Mouse (Mus musculus): ENCODE results near the gene Lyrm4. TPM values are rescaled to one million over a fixed set of nuclear protein-coding genes. Genes with fewer than 3 reads are reported as not detected.

Gene Lyrm4
- total and polyA plus RNA-seq, 3 experiments: 10.9 to 27.0 (median 26.3) TPM

- no peaks in the 10 kb centered on the region for H3K27me3 ChIP-seq (replicated peaks)
- no peak for TF ChIP-seq TBP (conservative IDR thresholded peaks at IDR 0.05; ENCODE audit: low read depth, low read length)
- no peak for TF ChIP-seq SMC3 (IDR thresholded peaks at IDR 0.05; ENCODE audit: low read depth, low read length)
- no peak for TF ChIP-seq ZC3H11A (IDR thresholded peaks at IDR 0.05; ENCODE audit: low read depth, low read length)
- TF ChIP-seq MXI1 (IDR thresholded peaks at IDR 0.05; ENCODE audit: low read depth, low read length): no peak
- TF ChIP-seq MAX (IDR thresholded peaks at IDR 0.05; ENCODE audit: low read length): no peak
- no peak for TF ChIP-seq RAD21 (IDR thresholded peaks at IDR 0.05; ENCODE audit: low read depth, low read length)
- no peak for TF ChIP-seq ETS1 (conservative IDR thresholded peaks at IDR 0.05; ENCODE audit: low read depth, low read length)
- no peak for TF ChIP-seq NELFE (IDR thresholded peaks at IDR 0.05; ENCODE audit: low read depth, low read length)
- no peak for TF ChIP-seq ZNF384 (IDR thresholded peaks at IDR 0.05; ENCODE audit: low read depth, low read length)
- TF ChIP-seq ZMIZ1 (IDR thresholded peaks at IDR 0.05; ENCODE audit: low read depth, low read length): no peak
- TF ChIP-seq JUN (IDR thresholded peaks at IDR 0.05; ENCODE audit: insufficient read depth, low read depth, low read length): no peak
- no peak for TF ChIP-seq NRF1 (IDR thresholded peaks at IDR 0.05; ENCODE audit: low read depth, low read length)
- no peak for TF ChIP-seq BHLHE40 (IDR thresholded peaks at IDR 0.05; ENCODE audit: low read depth, low read length)
- TF ChIP-seq CHD1 (IDR thresholded peaks at IDR 0.05; ENCODE audit: low read depth, low read length): no peak
- TF ChIP-seq HCFC1 (IDR thresholded peaks at IDR 0.05; ENCODE audit: low read depth, low read length): no peak
- TF ChIP-seq POLR2AphosphoS2 (IDR thresholded peaks at IDR 0.05; ENCODE audit: low read depth, low read length): no peak
- no peak for TF ChIP-seq KAT2A (IDR thresholded peaks at IDR 0.05; ENCODE audit: insufficient replicate concordance, low read length)
- TF ChIP-seq IRF4 (IDR thresholded peaks at IDR 0.05; ENCODE audit: low read depth, low read length): no peak
- TF ChIP-seq MYC (IDR thresholded peaks at IDR 0.05; ENCODE audit: low read depth, low read length): no peak
- no peak for TF ChIP-seq MAFK (IDR thresholded peaks at IDR 0.05; ENCODE audit: insufficient replicate concordance, low read length)
- no peak overlapping the region for H3K27ac ChIP-seq (ENCODE audit: insufficient read depth, low read depth)
- no peaks in the 10 kb centered on the region for H3K79me2 ChIP-seq (replicated peaks; ENCODE audit: control insufficient read depth, extremely low read depth, insufficient read depth, poor library complexity, severe bottlenecking)
- no peak for DNase-seq (ENCODE audit: extremely low read depth)
- H3K36me3 ChIP-seq (replicated peaks in 1 of 2; ENCODE audit: control insufficient read depth in 1 of 2, insufficient read depth in 1 of 2, low read length in 1 of 2): peaks cover 20 to 60% of the 10 kb centered on the region in 2 experiments
- no peak overlapping the region for H3K4me2 ChIP-seq (ENCODE audit: insufficient read depth, low read depth, poor library complexity, severe bottlenecking)
- peaks cover 5 to 38% of the 10 kb centered on the region in 2 experiments; a peak in 3 of 4 replicates for H3K4me1 ChIP-seq (ENCODE audit: control insufficient read depth in 1 of 2, insufficient read depth in 2 of 2)
- no peaks in the 10 kb centered on the region for H3K9me3 ChIP-seq (replicated peaks; ENCODE audit: low read length)
- dilution Hi-C loops (cut with MboI; ENCODE audit: extremely low pct_ligation_motif_present, extremely low pct_unique_long_range_greater_than_20kb, low sequenced_read_pairs): no loop called here
- no peak overlapping the region for H3K4me3 ChIP-seq (replicated peaks in 1 of 3; ENCODE audit: low read depth in 2 of 3, low read length in 2 of 3, poor library complexity in 1 of 3)
- no peak overlapping the region for H3K9ac ChIP-seq (ENCODE audit: insufficient read depth, low read depth)
- in situ Hi-C loops (cut with MboI; ENCODE audit: low pct_ligation_motif_present, low pct_unique_long_range_greater_than_20kb, low sequenced_read_pairs): no loop called here
Measured at GRCm38 (mm10) chr13:36085971-36086370, 31.4 kb downstream of the Lyrm4 start.

- no peaks in the 10 kb centered on the region for H3K27me3 ChIP-seq (replicated peaks)
- no peak for DNase-seq (ENCODE audit: extremely low read depth)
- H3K79me2 ChIP-seq (replicated peaks; ENCODE audit: control insufficient read depth, extremely low read depth, insufficient read depth, poor library complexity, severe bottlenecking): no peaks in the 10 kb centered on the region
- peaks cover 13 to 58% of the 10 kb centered on the region in 2 experiments for H3K36me3 ChIP-seq (replicated peaks in 1 of 2; ENCODE audit: control insufficient read depth in 1 of 2, insufficient read depth in 1 of 2, low read length in 1 of 2)
- H3K4me2 ChIP-seq (ENCODE audit: insufficient read depth, low read depth, poor library complexity, severe bottlenecking): no peak overlapping the region
- peaks cover 5 to 26% of the 10 kb centered on the region in 2 experiments; a peak in 3 of 4 replicates for H3K4me1 ChIP-seq (ENCODE audit: control insufficient read depth in 1 of 2, insufficient read depth in 2 of 2)
- no peaks in the 10 kb centered on the region for H3K9me3 ChIP-seq (replicated peaks; ENCODE audit: low read length)
- dilution Hi-C loops (cut with MboI; ENCODE audit: extremely low pct_ligation_motif_present, extremely low pct_unique_long_range_greater_than_20kb, low sequenced_read_pairs): no loop called here
- no peak overlapping the region for H3K4me3 ChIP-seq (replicated peaks in 1 of 3; ENCODE audit: low read depth in 2 of 3, low read length in 2 of 3, poor library complexity in 1 of 3)
- no peak overlapping the region for H3K27ac ChIP-seq (ENCODE audit: insufficient read depth, low read depth)
- in situ Hi-C loops (cut with MboI; ENCODE audit: low pct_ligation_motif_present, low pct_unique_long_range_greater_than_20kb, low sequenced_read_pairs): no loop called here
- no peak overlapping the region for H3K9ac ChIP-seq (ENCODE audit: insufficient read depth, low read depth)
- no peak for TF ChIP-seq POLR2A (IDR thresholded peaks at IDR 0.05; ENCODE audit: low read depth, low read length)
- TF ChIP-seq NELFE (IDR thresholded peaks at IDR 0.05; ENCODE audit: low read depth, low read length): no peak
- no peak for TF ChIP-seq EP300 (IDR thresholded peaks at IDR 0.05; ENCODE audit: low read length)
- TF ChIP-seq ZC3H11A (IDR thresholded peaks at IDR 0.05; ENCODE audit: low read depth, low read length): no peak
- TF ChIP-seq USF2 (conservative IDR thresholded peaks at IDR 0.05; ENCODE audit: low read depth, low read length): no peak
- TF ChIP-seq UBTF (IDR thresholded peaks at IDR 0.05; ENCODE audit: low read depth, low read length): no peak
- no peak for TF ChIP-seq ZNF384 (IDR thresholded peaks at IDR 0.05; ENCODE audit: low read depth, low read length)
- TF ChIP-seq SMC3 (IDR thresholded peaks at IDR 0.05; ENCODE audit: low read depth, low read length): no peak
- TF ChIP-seq MAFK (IDR thresholded peaks at IDR 0.05; ENCODE audit: insufficient replicate concordance, low read length): no peak
Measured at GRCm38 (mm10) chr13:36084701-36085100, 32.6 kb downstream of the Lyrm4 start.
